Mouse (Mus musculus): ENCODE measurements around the gene Pan2.

GRCm38 (mm10) chr10:128340257-128340656 is 37.1 kb downstream of the Pan2 start:
- TF ChIP-seq CTCF (IDR thresholded peaks at IDR 0.05; ENCODE audit: low read depth, low read length) (peak; percentile 33), POLR2A (IDR thresholded peaks at IDR 0.05; ENCODE audit: insufficient read depth, low read length) (no peak), EP300 (IDR thresholded peaks at IDR 0.05; ENCODE audit: insufficient read depth, low read depth, low read length) (no peak)
